Mouse (Mus musculus) embryonic fibroblast, embryonic 13.5 days (primary cell): ENCODE data around the gene Magi2.

Source experiments
- CTCF ChIP-seq: IDR thresholded peaks from 2 replicates; pipeline ENCODE4 v1.5.1; 2011; ENCODE audit warnings: mild to moderate bottlenecking, control low read depth, low read length, moderate library complexity, borderline replicate concordance; ENCODE audit not compliant: insufficient read depth
- POLR2A ChIP-seq: IDR thresholded peaks from 2 replicates; pipeline ENCODE4 v1.6.1; 2011; ENCODE audit warnings: low read depth, mild to moderate bottlenecking, control low read depth, low read length, moderate library complexity

DNA sequence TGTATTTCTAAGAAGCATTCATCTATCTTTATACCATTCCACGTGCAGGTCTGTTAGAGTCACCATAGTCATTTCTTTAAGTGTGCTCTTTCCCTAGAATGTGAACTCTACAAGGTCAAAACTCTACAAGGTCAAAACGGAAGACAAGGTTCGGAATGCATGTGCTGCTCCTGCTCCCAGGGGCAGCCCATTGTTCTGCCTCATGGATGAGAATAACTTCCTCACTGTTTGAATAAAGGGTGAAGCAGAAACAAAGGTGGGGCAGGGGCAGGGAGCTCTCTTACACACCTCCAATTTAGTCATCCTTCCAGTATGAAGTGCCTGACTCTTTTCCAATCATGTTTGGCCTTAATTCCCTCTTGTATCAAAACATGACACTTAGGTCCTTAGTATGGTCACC is 1450.4 kb downstream of the Magi2 start:
- TF ChIP-seq CTCF (no peak), POLR2A (no peak)
